Mouse (Mus musculus) lung, adult 2 months (tissue): ENCODE measurements around the gene Gtsf2. TPM values are rescaled to one million over a fixed set of nuclear protein-coding genes. Genes with fewer than 3 reads are reported as not detected.
"Not testable (repeated sequence)": the region's sequence is repeated elsewhere in the genome, so short reads cannot be mapped to it uniquely, and the experiment has no call there.

Experiments
- DNase-seq: peaks from one replicate; pipeline ENCODE4 v3.0.0; 2022
- H3K4me1 ChIP-seq: fragments of 200-500 bp; 2 replicates; pipeline ENCODE4 v1.6.1; 2011; ENCODE audit warnings: low read length; ENCODE audit not compliant: control insufficient read depth, insufficient read depth
- H3K4me3 ChIP-seq: fragments of 200-500 bp; replicated peaks from 2 replicates; pipeline ENCODE3; 2011; ENCODE audit warnings: low read depth, mild to moderate bottlenecking, control low read depth, low read length; ENCODE audit errors: extremely low read depth
- CTCF ChIP-seq: fragments of 200-500 bp; IDR thresholded peaks from 2 replicates; pipeline ENCODE4 v1.5.1; 2011; ENCODE audit warnings: mild to moderate bottlenecking, low read length, control low read depth; ENCODE audit not compliant: insufficient read depth
- POLR2A ChIP-seq: fragments of 200-500 bp; IDR thresholded peaks from 2 replicates; pipeline ENCODE4 v1.6.1; 2011; ENCODE audit warnings: low read depth, mild to moderate bottlenecking, control low read depth, low read length, borderline replicate concordance; ENCODE audit errors: extremely low read depth
- WGBS: fragments of 180-500 bp; shearing (Covaris S2); methylation state at CpG from one replicate; pipeline ENCODE4 v1.1.7; 2018; 5-methylcytosine and 5-hydroxymethylcytosine counted together
- polyA plus RNA-seq: library from polyadenylated mRNA; depleted of rRNA; stranded (reverse); fragments of >200 nt; gene quantifications from 2 replicates; pipeline ENCODE4 v1.2.3, GENCODE M21; 2012

Gene Gtsf2
- polyA plus RNA-seq, 1 experiment: not detected

DNA sequence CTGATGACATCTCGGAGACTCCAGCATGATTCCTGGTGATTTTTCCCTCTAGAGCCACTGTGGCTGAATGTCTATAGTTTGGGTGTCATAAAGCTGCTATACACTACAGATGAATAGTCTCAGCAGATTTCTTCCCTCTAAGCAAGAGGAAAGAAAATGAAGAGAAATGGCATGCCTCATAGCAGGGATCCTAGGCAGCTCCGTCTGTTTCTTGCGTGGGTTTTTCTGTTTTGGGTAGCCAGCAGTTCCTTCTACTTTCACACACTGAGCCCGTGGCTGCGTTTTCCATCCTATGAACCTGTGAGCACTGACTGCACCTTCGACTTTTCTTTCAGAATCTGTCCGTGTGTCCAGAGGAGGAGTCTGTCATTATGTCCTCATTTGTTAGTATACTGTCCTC is 24.9 kb upstream of the Gtsf2 start:
- TF ChIP-seq POLR2A: no peak
- no peaks in the 10 kb centered on the region for H3K4me1 ChIP-seq
- H3K4me3 ChIP-seq: no peak overlapping the region
- no peak for DNase-seq
- whole genome bisulfite sequencing: 84% methylated on average over 7 of the region's 7 CpGs

DNA sequence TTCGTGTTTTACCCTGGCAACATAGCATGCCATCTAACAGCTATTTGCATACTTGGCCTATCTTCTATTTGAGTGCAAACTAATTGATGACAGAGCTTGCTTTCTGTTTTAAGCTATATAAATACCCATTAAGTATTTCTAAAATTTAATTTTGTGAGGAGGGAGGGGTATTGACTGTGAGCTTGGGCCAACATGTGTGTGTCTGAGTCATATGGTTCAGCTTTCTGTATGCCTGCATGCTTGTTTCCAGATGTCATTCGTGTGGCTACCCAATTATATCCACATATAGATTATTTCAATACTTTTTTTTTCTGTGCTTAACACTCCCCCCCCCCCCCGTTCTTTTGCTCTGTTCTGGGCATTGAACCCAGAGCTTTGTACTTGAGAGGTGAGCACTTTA is 24.0 kb upstream of the Gtsf2 start:
- H3K4me1 ChIP-seq: no peaks in the 10 kb centered on the region
- no peak for DNase-seq
- TF ChIP-seq POLR2A (no peak), CTCF (no peak)
- H3K4me3 ChIP-seq: no peak overlapping the region
- 67% methylated on average over 3 of the region's 3 CpGs for WGBS

DNA sequence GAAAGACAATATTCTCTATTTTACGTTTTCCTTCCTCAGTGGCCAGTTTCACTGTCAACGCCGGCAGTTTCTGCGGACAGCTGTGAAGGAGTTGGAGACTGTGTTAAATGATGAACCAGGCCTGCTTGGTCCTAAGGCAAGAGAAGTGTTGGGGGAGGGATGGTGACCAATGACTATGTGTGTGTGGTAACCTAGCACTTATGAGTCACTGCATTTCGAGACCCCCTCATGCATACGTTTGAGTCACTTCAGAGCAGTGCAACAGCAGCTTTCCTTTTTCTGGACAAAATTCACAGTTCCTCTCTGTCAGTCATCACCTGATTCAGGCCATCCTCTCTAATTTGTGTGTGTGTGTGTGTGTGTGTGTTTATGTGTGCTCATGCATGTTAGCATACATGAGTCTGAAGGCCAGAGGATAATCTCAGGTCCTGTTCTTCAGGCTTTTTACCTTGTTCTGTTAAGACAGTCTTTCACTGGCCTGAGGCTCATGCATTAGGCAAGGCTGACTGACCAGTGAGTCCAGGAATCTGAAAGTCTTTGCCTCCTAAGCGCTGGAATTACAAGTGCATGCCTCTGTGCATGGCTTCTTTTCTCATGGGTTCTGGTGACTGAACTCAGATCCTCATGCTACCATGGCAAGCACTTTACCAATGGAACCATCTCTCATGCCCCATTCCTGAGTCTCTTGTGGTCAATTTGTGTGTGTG is 23.4 kb upstream of the Gtsf2 start:
- no peak overlapping the region for H3K4me3 ChIP-seq
- WGBS: 78% methylated on average over 7 of the region's 7 CpGs
- no peak for DNase-seq
- no peaks in the 10 kb centered on the region for H3K4me1 ChIP-seq
- TF ChIP-seq POLR2A (no peak), CTCF (no peak)

DNA sequence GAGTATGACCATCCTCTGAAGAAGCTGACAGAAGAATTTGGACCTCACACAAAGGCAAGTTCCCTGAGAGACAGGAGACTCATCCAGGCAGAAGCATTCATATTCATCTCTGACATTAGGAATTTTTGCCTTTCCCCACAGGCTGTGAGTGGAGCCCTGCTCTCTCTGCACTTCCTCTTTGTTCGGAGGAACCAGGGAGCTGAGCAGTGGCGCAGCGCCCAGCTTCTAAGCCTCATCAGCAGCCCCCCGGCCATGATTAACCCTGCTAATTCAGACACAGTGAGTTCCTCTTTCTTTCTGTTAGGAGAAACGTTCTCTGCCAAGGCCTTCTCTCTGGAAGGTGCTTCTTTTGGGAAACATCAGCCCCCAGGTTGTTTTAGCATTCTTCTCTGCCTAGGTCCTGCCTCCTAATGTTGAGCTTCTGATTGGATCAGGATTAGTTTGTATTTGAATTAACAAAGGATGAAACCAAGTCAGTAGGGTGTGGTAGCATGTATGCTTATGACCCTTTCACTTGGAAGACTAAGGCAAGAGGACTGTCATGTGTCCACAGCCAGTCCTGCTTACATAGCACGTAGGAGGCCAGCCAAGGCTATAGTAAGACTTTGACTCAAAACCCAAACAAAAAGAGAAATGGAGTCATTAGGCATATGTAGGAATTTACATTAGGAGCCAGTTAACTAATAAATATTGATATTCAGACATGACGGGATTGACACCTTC is 14.4 kb upstream of the Gtsf2 start:
- Histone ChIP-seq H3K4me1 (no peaks in the 10 kb centered on the region), H3K4me3 (no peak overlapping the region)
- WGBS: 61% methylated on average over 7 of the region's 7 CpGs
- no peak for DNase-seq
- TF ChIP-seq CTCF: no peak
- no peak for TF ChIP-seq POLR2A

DNA sequence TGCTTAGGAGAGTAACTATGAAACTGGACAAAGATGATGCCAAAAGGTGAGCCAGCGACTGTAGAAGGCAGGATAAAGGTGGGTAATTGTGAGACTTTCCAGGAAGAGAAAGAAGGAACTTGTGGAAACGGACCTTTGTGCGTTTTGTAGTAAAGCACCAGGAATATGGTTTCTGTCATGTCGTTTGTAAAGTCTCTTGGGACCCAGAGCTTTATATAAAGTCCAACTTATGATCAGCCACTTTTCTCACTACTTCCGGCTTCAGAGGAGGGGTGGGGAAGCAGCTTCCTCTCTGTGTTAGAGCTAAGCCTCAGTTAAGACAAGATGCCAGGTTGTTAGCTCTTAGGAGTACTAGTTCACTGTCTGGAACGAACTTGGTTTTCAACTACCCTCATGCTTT is 6.2 kb upstream of the Gtsf2 start:
- 61% methylated on average over 6 of the region's 6 CpGs for WGBS
- TF ChIP-seq CTCF: no peak
- Histone ChIP-seq H3K4me1 (no peaks in the 10 kb centered on the region), H3K4me3 (peak overlapping the region; percentile 29)
- DNase-seq: no peak

DNA sequence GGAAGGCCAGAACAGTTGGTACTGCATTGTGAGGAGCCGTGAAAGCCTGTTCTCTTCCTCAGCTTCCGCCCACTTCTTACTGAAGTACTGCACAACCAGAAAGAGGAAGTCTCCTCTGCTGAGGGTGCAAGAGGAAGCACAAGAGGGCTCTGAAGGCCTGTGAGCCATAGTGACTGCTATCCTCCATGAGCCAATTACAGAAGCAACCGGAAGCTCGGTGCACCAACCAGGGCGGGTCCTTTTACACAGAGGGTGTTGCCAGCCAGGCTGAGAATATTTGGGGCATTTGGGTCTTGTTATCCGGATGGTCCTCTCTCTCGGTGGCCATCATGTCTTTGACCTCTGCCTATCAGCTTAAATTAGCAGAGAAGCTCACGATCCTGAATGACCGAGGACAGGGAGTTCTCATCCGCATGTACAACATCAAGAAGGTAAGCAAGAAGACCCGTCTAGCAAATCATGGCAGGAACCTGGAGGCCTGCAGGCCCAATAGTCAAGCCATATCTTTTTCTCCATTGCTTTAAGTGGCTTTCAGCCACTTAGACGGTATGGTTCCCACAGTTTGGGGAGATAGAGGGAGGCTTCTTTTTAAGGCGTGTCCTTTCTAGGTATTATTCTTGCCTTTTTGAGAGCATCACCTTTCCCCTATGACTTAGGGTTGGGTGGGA is 5.4 kb upstream of the Gtsf2 start, which contains the start of gene Nckap1l:
Gene Nckap1l (plus strand): TSS at position 244 of the 668 bp plus-strand sequence.
- DNase-seq: peak; percentile 9
- Histone ChIP-seq H3K4me3 (peak within 1 kb of the TSS; percentile 29), H3K4me1 (no peaks in the 10 kb centered on the region)
- TF ChIP-seq POLR2A: no peak
- no peak for TF ChIP-seq CTCF
- WGBS: 71% methylated on average over 13 of the region's 13 CpGs

DNA sequence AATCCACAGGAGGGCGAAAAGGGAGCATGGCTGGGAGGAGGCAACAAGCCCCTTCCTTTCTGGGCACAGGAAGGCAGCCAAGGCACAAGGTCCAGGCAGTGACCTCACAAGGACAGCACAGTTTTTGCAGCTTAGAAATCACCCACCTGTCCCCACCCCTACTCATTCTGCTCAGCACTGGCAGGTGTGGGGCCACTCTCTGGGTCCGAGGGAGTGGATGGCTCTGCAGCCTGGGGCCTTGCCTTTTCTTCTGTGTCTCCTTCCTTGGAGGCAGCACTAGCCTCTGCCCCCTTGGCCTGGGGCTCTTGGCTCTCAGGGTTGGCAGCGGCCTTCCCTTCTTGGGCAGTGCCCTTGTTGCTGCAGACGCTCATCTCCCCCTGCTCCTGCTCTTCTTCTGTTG is 2.3 kb downstream of the Gtsf2 start:
- DNase-seq, H3K4me1 ChIP-seq, H3K4me3 ChIP-seq: not testable (repeated sequence)
- 73% methylated on average over 4 of the region's 4 CpGs for WGBS

DNA sequence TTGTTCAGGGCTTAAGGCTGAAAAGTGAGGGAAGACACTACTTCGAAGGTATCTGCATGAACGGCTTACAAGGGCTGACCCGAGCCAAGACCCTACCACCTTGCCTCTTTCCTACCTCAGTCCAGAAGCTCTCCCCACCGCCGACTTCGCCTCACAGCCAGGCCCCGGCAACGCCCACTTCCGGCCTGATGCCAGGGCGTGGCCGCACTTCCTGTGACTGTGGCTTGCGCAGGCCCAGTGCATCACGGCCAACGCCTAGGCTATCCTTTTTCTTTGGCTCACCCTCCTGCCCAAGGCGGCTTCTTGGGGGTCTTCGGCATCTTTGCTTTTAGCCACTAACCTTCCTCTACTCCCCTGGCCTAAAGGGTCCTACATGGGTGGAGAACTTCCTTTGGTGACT is 18.0 kb downstream of the Gtsf2 start, which contains the start of gene Gtsf1:
Gene Gtsf1 (minus strand): TSS at position 230 of the 400 bp plus-strand sequence.
- DNase-seq: no peak
- 84% methylated on average over 16 of the region's 16 CpGs for WGBS
- no peaks in the 10 kb centered on the region; the same call in 1 of the 2 replicates for H3K4me1 ChIP-seq
- no peak within 1 kb of the TSS for H3K4me3 ChIP-seq
- TF ChIP-seq CTCF (no peak), POLR2A (no peak)

DNA sequence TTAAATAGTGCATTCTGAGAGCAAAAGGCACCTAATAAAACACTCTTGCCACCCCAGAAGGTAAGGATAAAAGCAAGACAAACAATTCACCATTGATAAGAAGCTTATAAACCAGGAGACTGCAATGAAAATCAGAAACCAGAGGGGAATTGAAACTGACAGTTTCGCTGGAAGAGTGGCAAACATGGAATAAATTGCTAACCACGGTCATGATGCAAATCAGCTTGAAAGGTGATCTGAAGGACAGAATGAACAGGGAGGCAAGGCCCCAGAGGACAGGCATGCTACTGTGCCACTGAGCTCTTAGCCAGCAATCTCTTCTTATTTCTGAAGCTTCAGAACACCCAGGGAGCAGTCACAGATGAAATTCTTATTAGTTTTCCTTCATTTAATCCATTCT is 21.3 kb downstream of the Gtsf2 start:
- Histone ChIP-seq H3K4me1 (no peaks in the 10 kb centered on the region; the same call in 1 of the 2 replicates), H3K4me3 (no peak overlapping the region)
- TF ChIP-seq POLR2A (no peak), CTCF (no peak)
- DNase-seq: no peak
- 39% methylated on average over 2 of the region's 2 CpGs for WGBS

DNA sequence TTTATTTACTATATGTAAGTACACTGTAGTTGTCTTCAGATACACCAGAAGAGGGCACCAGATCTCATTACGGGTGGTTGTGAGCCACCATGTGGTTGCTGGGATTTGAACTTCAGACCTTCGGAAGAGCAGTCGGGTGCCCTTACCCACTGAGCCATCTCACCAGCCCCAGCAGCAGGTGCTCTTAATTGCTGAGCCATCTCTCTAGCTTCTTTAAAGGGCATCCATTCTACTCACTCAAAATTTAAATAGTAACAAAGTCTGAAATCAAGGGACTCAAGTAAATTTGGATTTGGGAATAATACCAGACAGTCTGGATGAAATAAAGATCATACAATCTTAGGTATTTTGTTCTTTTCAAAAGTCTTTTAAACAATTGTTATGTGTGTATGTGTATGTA is 42.7 kb downstream of the Gtsf2 start:
- not testable (repeated sequence) for H3K4me1 ChIP-seq, DNase-seq, H3K4me3 ChIP-seq
- 83% methylated on average over 3 of the region's 3 CpGs for WGBS
